Mouse (Mus musculus) skeletal muscle tissue, adult 2 months (tissue): ENCODE data around the gene Nanos1.

ENCODE experiments used
- DNase-seq: peaks from one replicate; pipeline ENCODE4 v3.0.0-alpha.2; 2012; ENCODE audit warnings: low read depth, low spot score

Nanos1 gene

GRCm38 (mm10) chr19:60755438-60756191, at the start of gene Nanos1:
Gene Nanos1 (plus strand): TSS chr19:60755987.
- DNase-seq: peak; percentile 43

- DNase-seq: no peak
These were observed 46.4 kb upstream of the Nanos1 start for GRCm38 (mm10) chr19:60709193-60709900.

- no peak for DNase-seq
These were observed 45.6 kb upstream of the Nanos1 start for GRCm38 (mm10) chr19:60710196-60710595.

GRCm38 (mm10) chr19:60712577-60712976, 43.2 kb upstream of the Nanos1 start:
- no peak for DNase-seq

- DNase-seq: no peak
These were observed 39.4 kb upstream of the Nanos1 start for GRCm38 (mm10) chr19:60716381-60716780.

GRCm38 (mm10) chr19:60730281-60730852, 25.4 kb upstream of the Nanos1 start:
- DNase-seq: no peak

- DNase-seq: no peak
These were observed 24.5 kb upstream of the Nanos1 start for GRCm38 (mm10) chr19:60731299-60731698.

GRCm38 (mm10) chr19:60731966-60732365, 23.8 kb upstream of the Nanos1 start:
- no peak for DNase-seq

GRCm38 (mm10) chr19:60740560-60740959, 15.2 kb upstream of the Nanos1 start:
- DNase-seq: no peak

- no peak for DNase-seq
These were observed 11.8 kb upstream of the Nanos1 start for GRCm38 (mm10) chr19:60743767-60744547.

- DNase-seq: no peak
These were observed 8.0 kb upstream of the Nanos1 start for GRCm38 (mm10) chr19:60747801-60748200.

- DNase-seq: no peak
These were observed 658 bp downstream of the Nanos1 start for GRCm38 (mm10) chr19:60756192-60757098.

GRCm38 (mm10) chr19:60757099-60757785, 1.5 kb downstream of the Nanos1 start:
- DNase-seq: no peak

GRCm38 (mm10) chr19:60758896-60759835, 3.4 kb downstream of the Nanos1 start:
- DNase-seq: no peak

- DNase-seq: no peak
These were observed 17.6 kb downstream of the Nanos1 start for GRCm38 (mm10) chr19:60773366-60773765.

- DNase-seq: no peak
These were observed 26.2 kb downstream of the Nanos1 start for GRCm38 (mm10) chr19:60782034-60782433.

- DNase-seq: no peak
These were observed 28.9 kb downstream of the Nanos1 start for GRCm38 (mm10) chr19:60784712-60785111.

- DNase-seq: no peak
These were observed 31.8 kb downstream of the Nanos1 start for GRCm38 (mm10) chr19:60787465-60788150.
